In genomic region chr13:109121867-109122266, GRCm38 (mm10) we compare ENCODE assay signal across 16 mouse cellular contexts.
"Had no signal": no experiment of that assay in that cellular context is flagged by ENCODE, and none has a peak within 500 bp of the region (broad histone marks: within the 10 kb centered on the region; RNA-seq: fewer than 3 reads in every experiment).

No protein-coding gene starts in this region.

- H3K27ac ChIP-seq: neural tube, embryonic 13.5 days; neural tube, embryonic 15.5 days; stomach, embryonic 15.5 days; stomach, postnatal 0 days had no signal

- H3K9me3 ChIP-seq: neural tube, embryonic 13.5 days; neural tube, embryonic 15.5 days; stomach, embryonic 15.5 days had no signal

- H3K27me3 ChIP-seq: neural tube, embryonic 13.5 days; neural tube, embryonic 15.5 days had no signal

- H3K9ac ChIP-seq: neural tube, embryonic 13.5 days; neural tube, embryonic 15.5 days; stomach, embryonic 15.5 days had no signal

- DNase-seq: retina, postnatal 1 day; right cerebral cortex, adult 18-20 months; right cerebral cortex, postnatal 14 days; right cerebral cortex, postnatal 25 days; right cerebral cortex, postnatal 4 days; spleen, adult 18-20 months; thymus, adult 18-20 months; thymus, adult 2 months; thymus, postnatal 14 days; thymus, postnatal 25 days; thymus, postnatal 36 days; thymus, postnatal 4 days had no signal

- H3K4me3 ChIP-seq: neural tube, embryonic 13.5 days; neural tube, embryonic 15.5 days; stomach, embryonic 15.5 days had no signal

- H3K36me3 ChIP-seq: neural tube, embryonic 13.5 days; neural tube, embryonic 15.5 days; stomach, embryonic 15.5 days had no signal

- H3K4me2 ChIP-seq: neural tube, embryonic 13.5 days; neural tube, embryonic 15.5 days; stomach, embryonic 15.5 days had no signal
